ENCODE assay signal across 7 mouse cellular contexts in genomic region chr5:64805873-64806505, GRCm38 (mm10). TPM values are rescaled to one million over a fixed set of nuclear protein-coding genes. Genes with fewer than 3 reads are reported as not detected.
DNase-seq lines count a peak whose midpoint lies in the region; ATAC-seq and TF ChIP-seq lines count a peak whose summit lies in the region.

No protein-coding gene starts in this region.

- peak overlapping the region; percentile 37 for H3K4me2 ChIP-seq in forebrain, embryonic 15.5 days (replicated peaks)
- H3K4me2 ChIP-seq in hindbrain, embryonic 13.5 days: peak overlapping the region; percentile 53
- H3K4me2 ChIP-seq in limb, embryonic 15.5 days: peak overlapping the region; percentile 48
- peak overlapping the region; percentile 59 for H3K4me2 ChIP-seq in midbrain, embryonic 16.5 days (ENCODE audit: low read length)

- H3K9ac ChIP-seq in ES-E14 (ENCODE audit: insufficient read depth, low read depth, low read length, poor library complexity, severe bottlenecking): peak overlapping the region; percentile 32; the same call in 1 of the 2 replicates
- peak overlapping the region; percentile 34 for H3K9ac ChIP-seq in forebrain, embryonic 15.5 days (replicated peaks)
- peak overlapping the region; percentile 67 for H3K9ac ChIP-seq in hindbrain, embryonic 13.5 days
- no peak overlapping the region for H3K9ac ChIP-seq in limb, embryonic 15.5 days
- H3K9ac ChIP-seq in midbrain, embryonic 16.5 days (ENCODE audit: low read depth, low read length): peak overlapping the region; percentile 37

- under 1% methylated on average over 7 of the region's 7 CpGs for WGBS in forebrain, embryonic 15.5 days
- under 1% methylated on average over 7 of the region's 7 CpGs for WGBS in hindbrain, embryonic 13.5 days
- WGBS in limb, embryonic 15.5 days: 5% methylated on average over 7 of the region's 7 CpGs
- WGBS in midbrain, embryonic 16.5 days: 4% methylated on average over 7 of the region's 7 CpGs

- H3K4me1 ChIP-seq in ES-E14 (ENCODE audit: control insufficient read depth in 2 of 2, insufficient read depth in 2 of 2, low read length in 2 of 2, poor library complexity in 1 of 2): peaks cover 14 to 15% of the 10 kb centered on the region in 2 experiments
- H3K4me1 ChIP-seq in forebrain, embryonic 15.5 days: peaks cover 60% of the 10 kb centered on the region
- H3K4me1 ChIP-seq in hindbrain, embryonic 13.5 days (replicated peaks): peaks cover 50% of the 10 kb centered on the region
- peaks cover 54% of the 10 kb centered on the region for H3K4me1 ChIP-seq in limb, embryonic 15.5 days
- peaks cover 20% of the 10 kb centered on the region for H3K4me1 ChIP-seq in midbrain, embryonic 16.5 days (ENCODE audit: control insufficient read depth, insufficient read depth, low read length)

- peak; percentile 77 for DNase-seq in ES-E14 (ENCODE audit: low read depth, low spot score)
- peak; percentile 88 for DNase-seq in adrenal gland, adult 2 months
- DNase-seq in thymus, postnatal 25 days: peak; percentile 78

- ATAC-seq in forebrain, embryonic 15.5 days (replicated peaks): peak; percentile 21
- ATAC-seq in hindbrain, embryonic 13.5 days (ENCODE audit: low FRiP score): no peak
- no peak for ATAC-seq in limb, embryonic 15.5 days (ENCODE audit: insufficient number of reproducible peaks, low FRiP score, low TSS enrichment, low read depth)
- no peak for ATAC-seq in midbrain, embryonic 16.5 days

- H3K27me3 ChIP-seq in forebrain, embryonic 15.5 days: no peaks in the 10 kb centered on the region
- no peaks in the 10 kb centered on the region for H3K27me3 ChIP-seq in hindbrain, embryonic 13.5 days
- no peaks in the 10 kb centered on the region for H3K27me3 ChIP-seq in limb, embryonic 15.5 days
- H3K27me3 ChIP-seq in midbrain, embryonic 16.5 days (ENCODE audit: control insufficient read depth, insufficient read depth, low read depth, low read length): no peaks in the 10 kb centered on the region

- in situ Hi-C loops in ES-E14 (cut with MboI; ENCODE audit: low sequenced_read_pairs in 2 of 2, unreplicated experiment in 2 of 2): loop anchor here in 1 of 2 experiments (25.0 kb wide), 1 partner anchor 219 kb away; no protein-coding TSS in a partner anchor

- H3K27ac ChIP-seq in ES-E14 (ENCODE audit: insufficient read depth, low read depth, low read length, poor library complexity, severe bottlenecking): peak overlapping the region; percentile 75
- H3K27ac ChIP-seq in forebrain, embryonic 15.5 days (replicated peaks): peak overlapping the region; percentile 87
- peak overlapping the region; percentile 86 for H3K27ac ChIP-seq in hindbrain, embryonic 13.5 days
- H3K27ac ChIP-seq in limb, embryonic 15.5 days: peak overlapping the region; percentile 88
- peak overlapping the region; percentile 67 for H3K27ac ChIP-seq in midbrain, embryonic 16.5 days (ENCODE audit: low read length)

- H3K4me3 ChIP-seq in ES-E14 (ENCODE audit: insufficient read depth in 1 of 2, low read depth in 1 of 2, low read length in 2 of 2, poor library complexity in 1 of 2, severe bottlenecking in 1 of 2): peak overlapping the region; percentile 46 to 89
- peak overlapping the region; percentile 30 for H3K4me3 ChIP-seq in forebrain, embryonic 15.5 days
- H3K4me3 ChIP-seq in hindbrain, embryonic 13.5 days: peak overlapping the region; percentile 78
- H3K4me3 ChIP-seq in limb, embryonic 15.5 days: peak overlapping the region; percentile 85
- H3K4me3 ChIP-seq in midbrain, embryonic 16.5 days (ENCODE audit: low read depth, low read length): peak overlapping the region; percentile 34; the same call in 1 of the 2 replicates

- H3K9me3 ChIP-seq in ES-E14 (ENCODE audit: control insufficient read depth, insufficient read depth, low read depth, low read length): no peaks in the 10 kb centered on the region
- H3K9me3 ChIP-seq in forebrain, embryonic 15.5 days: no peaks in the 10 kb centered on the region
- H3K9me3 ChIP-seq in hindbrain, embryonic 13.5 days: no peaks in the 10 kb centered on the region
- H3K9me3 ChIP-seq in limb, embryonic 15.5 days: no peaks in the 10 kb centered on the region
- H3K9me3 ChIP-seq in midbrain, embryonic 16.5 days (replicated peaks; ENCODE audit: control insufficient read depth, low read length, poor library complexity, severe bottlenecking): no peaks in the 10 kb centered on the region

- peaks cover 4% of the 10 kb centered on the region; the same call in 1 of the 2 replicates for H3K36me3 ChIP-seq in ES-E14 (ENCODE audit: control insufficient read depth, insufficient read depth, low read length, poor library complexity, severe bottlenecking)
- H3K36me3 ChIP-seq in forebrain, embryonic 15.5 days: no peaks in the 10 kb centered on the region
- no peaks in the 10 kb centered on the region for H3K36me3 ChIP-seq in hindbrain, embryonic 13.5 days
- no peaks in the 10 kb centered on the region for H3K36me3 ChIP-seq in limb, embryonic 15.5 days
- no peaks in the 10 kb centered on the region for H3K36me3 ChIP-seq in midbrain, embryonic 16.5 days (ENCODE audit: control insufficient read depth, insufficient read depth, low read length)

TF ChIP-seq in ES-E14, 5 proteins besides CTCF, POLR2A, EP300 and RAD21:
- TF ChIP-seq CHD2 (IDR thresholded peaks at IDR 0.05; ENCODE audit: low read depth, low read length): peak; percentile 52; the same call in 1 of the 2 replicates
- TF ChIP-seq ZNF384 (IDR thresholded peaks at IDR 0.05; ENCODE audit: low read depth, low read length): no peak
TF ChIP-seq in ES-E14: peak in this region for 1.

RNA-seq across cellular contexts. Expression of gene Klf3, which starts 2.8 kb away (rescaled TPM):
- total RNA-seq in ES-E14 (2012; rRNA removed): 22.9 and 31.8 TPM in 2 replicates
- 10 to 100 TPM; 62.1 to 69.2 TPM for total RNA-seq in adrenal gland, adult 2 months (2021)
- polyA plus RNA-seq in adrenal gland, adult 2 months (2012; rRNA removed): 80.7 and 83.2 TPM in 2 replicates
- 33.0 and 34.0 TPM in 2 replicates for polyA plus RNA-seq in forebrain, embryonic 15.5 days (2015; fragmentation: Nextera tagmentation; extraction: Ambion mirVana)
- 24.7 and 26.2 TPM in 2 replicates for polyA plus RNA-seq in hindbrain, embryonic 13.5 days (2015; fragmentation: Nextera tagmentation; extraction: Ambion mirVana)
- 86.7 and 89.6 TPM in 2 replicates for polyA plus RNA-seq in limb, embryonic 15.5 days (2015; fragmentation: Nextera tagmentation; extraction: Ambion mirVana)
- polyA plus RNA-seq in midbrain, embryonic 16.5 days (2015; fragmentation: Nextera tagmentation; extraction: Ambion mirVana): 19.1 and 25.1 TPM in 2 replicates

Comparison
In these comparisons a context has a peak if more than half of its experiments do, and no peak if none do; other contexts are left out.
1. H3K4me3 ChIP-seq: peak in every context shown above with its lines; median percentile 85 in limb, embryonic 15.5 days; 78 in hindbrain, embryonic 13.5 days; 68 in ES-E14; 34 in midbrain, embryonic 16.5 days; 30 in forebrain, embryonic 15.5 days.